Mouse (Mus musculus): ENCODE data around the gene Lrrfip1. TPM values are rescaled to one million over a fixed set of nuclear protein-coding genes. Genes with fewer than 3 reads are reported as not detected.
A peak's percentile ranks its signal among the peaks of the same experiment; 100 is the strongest.

The Lrrfip1 gene
- polyA plus RNA-seq, 1 experiment from 2014 or later, result 58.6 TPM

GRCm38 (mm10) chr1:91090456-91090855, 91.9 kb downstream of the Lrrfip1 start:
- Histone ChIP-seq H3K36me3 (ENCODE audit: control insufficient read depth, insufficient read depth, low read length) (no peaks in the 10 kb centered on the region), H3K9ac (ENCODE audit: low read depth, low read length) (no peak overlapping the region), H3K4me3 (ENCODE audit: low read depth, low read length) (no peak overlapping the region), H3K9me3 (ENCODE audit: control insufficient read depth, low read length) (no peaks in the 10 kb centered on the region), H3K27me3 (replicated peaks; ENCODE audit: control insufficient read depth, insufficient read depth, low read length) (no peaks in the 10 kb centered on the region), H3K4me1 (ENCODE audit: control insufficient read depth, insufficient read depth, low read length) (peaks cover 21% of the 10 kb centered on the region), H3K4me2 (ENCODE audit: low read depth, low read length) (no peak overlapping the region), H3K27ac (replicated peaks; ENCODE audit: low read depth, low read length) (no peak overlapping the region)
- ATAC-seq (ENCODE audit: low read depth) (no peak), DNase-seq (ENCODE audit: low spot score) (no peak)
- 70% methylated on average over 6 of the region's 6 CpGs for WGBS

- Histone ChIP-seq H3K9me3 (ENCODE audit: control insufficient read depth, low read length) (no peaks in the 10 kb centered on the region), H3K4me1 (ENCODE audit: control insufficient read depth, insufficient read depth, low read length) (peaks cover 21% of the 10 kb centered on the region), H3K27me3 (replicated peaks; ENCODE audit: control insufficient read depth, insufficient read depth, low read length) (no peaks in the 10 kb centered on the region), H3K36me3 (ENCODE audit: control insufficient read depth, insufficient read depth, low read length) (no peaks in the 10 kb centered on the region), H3K4me3 (ENCODE audit: low read depth, low read length) (no peak overlapping the region), H3K9ac (ENCODE audit: low read depth, low read length) (no peak overlapping the region), H3K27ac (replicated peaks; ENCODE audit: low read depth, low read length) (no peak overlapping the region), H3K4me2 (ENCODE audit: low read depth, low read length) (no peak overlapping the region)
- ATAC-seq (ENCODE audit: low read depth), result no peak
- WGBS, result 48% methylated on average over 6 of the region's 6 CpGs
- DNase-seq (ENCODE audit: low spot score), result no peak
These were observed 93.9 kb downstream of the Lrrfip1 start for GRCm38 (mm10) chr1:91092451-91092850.

DNA sequence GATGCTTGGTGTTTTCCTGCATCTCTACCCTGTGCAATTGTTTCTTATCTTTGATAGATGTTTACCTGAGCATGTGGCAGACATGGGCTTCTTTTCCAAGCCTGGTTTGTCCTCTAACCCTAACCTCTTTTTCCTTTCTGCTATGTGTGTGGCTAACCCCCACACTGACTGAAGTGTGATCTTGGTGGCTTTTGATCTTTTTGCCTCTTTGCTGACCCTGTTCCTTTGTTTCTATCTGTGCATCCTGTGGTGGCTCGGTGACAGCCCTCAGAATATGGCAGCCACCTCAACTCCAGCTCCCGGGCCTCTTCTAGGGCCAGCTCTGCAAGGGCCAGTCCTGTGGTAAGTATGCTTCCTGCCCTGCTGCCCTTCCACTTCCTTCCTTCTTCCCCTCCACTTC, 94.8 kb downstream of the Lrrfip1 start:
- Histone ChIP-seq H3K9ac (ENCODE audit: low read depth, low read length) (no peak overlapping the region), H3K36me3 (ENCODE audit: control insufficient read depth, insufficient read depth, low read length) (no peaks in the 10 kb centered on the region), H3K4me1 (ENCODE audit: control insufficient read depth, insufficient read depth, low read length) (peaks cover 17% of the 10 kb centered on the region), H3K4me2 (ENCODE audit: low read depth, low read length) (no peak overlapping the region), H3K27ac (replicated peaks; ENCODE audit: low read depth, low read length) (no peak overlapping the region), H3K9me3 (ENCODE audit: control insufficient read depth, low read length) (no peaks in the 10 kb centered on the region), H3K27me3 (replicated peaks; ENCODE audit: control insufficient read depth, insufficient read depth, low read length) (no peaks in the 10 kb centered on the region), H3K4me3 (ENCODE audit: low read depth, low read length) (no peak overlapping the region)
- whole genome bisulfite sequencing, result 70% methylated on average over 2 of the region's 2 CpGs
- DNase-seq (ENCODE audit: low spot score) (no peak), ATAC-seq (ENCODE audit: low read depth) (no peak)

GRCm38 (mm10) chr1:91094001-91094400, 95.5 kb downstream of the Lrrfip1 start:
- WGBS, result 82% methylated on average over 5 of the region's 5 CpGs
- no peak for ATAC-seq (ENCODE audit: low read depth)

GRCm38 (mm10) chr1:91095258-91095657, 96.7 kb downstream of the Lrrfip1 start:
- no peak overlapping the region for H3K4me2 ChIP-seq (ENCODE audit: low read depth, low read length)
- 58% methylated on average over 3 of the region's 3 CpGs for WGBS
- no peak overlapping the region for H3K4me3 ChIP-seq (ENCODE audit: low read depth, low read length)
- no peaks in the 10 kb centered on the region for H3K9me3 ChIP-seq (ENCODE audit: control insufficient read depth, low read length)
- H3K27me3 ChIP-seq (replicated peaks; ENCODE audit: control insufficient read depth, insufficient read depth, low read length), result no peaks in the 10 kb centered on the region
- H3K27ac ChIP-seq (replicated peaks; ENCODE audit: low read depth, low read length), result peak overlapping the region; percentile 31; the same call in 1 of the 2 replicates
- H3K36me3 ChIP-seq (ENCODE audit: control insufficient read depth, insufficient read depth, low read length), result no peaks in the 10 kb centered on the region
- peak; percentile 57 for DNase-seq (ENCODE audit: low spot score)
- H3K9ac ChIP-seq (ENCODE audit: low read depth, low read length), result no peak overlapping the region
- H3K4me1 ChIP-seq (ENCODE audit: control insufficient read depth, insufficient read depth, low read length), result peaks cover 14% of the 10 kb centered on the region
- ATAC-seq (ENCODE audit: low read depth), result no peak

More at GRCm38 (mm10) chr1:91094001-91094400, 95.5 kb downstream of the Lrrfip1 start:
- H3K4me1 ChIP-seq (ENCODE audit: control insufficient read depth, insufficient read depth, low read length), result peaks cover 14% of the 10 kb centered on the region
- H3K27me3 ChIP-seq (replicated peaks; ENCODE audit: control insufficient read depth, insufficient read depth, low read length), result no peaks in the 10 kb centered on the region
- H3K36me3 ChIP-seq (ENCODE audit: control insufficient read depth, insufficient read depth, low read length), result no peaks in the 10 kb centered on the region
- no peak overlapping the region for H3K4me2 ChIP-seq (ENCODE audit: low read depth, low read length)
- DNase-seq (ENCODE audit: low spot score), result no peak
- H3K9me3 ChIP-seq (ENCODE audit: control insufficient read depth, low read length), result no peaks in the 10 kb centered on the region
- no peak overlapping the region for H3K4me3 ChIP-seq (ENCODE audit: low read depth, low read length)
- no peak overlapping the region for H3K9ac ChIP-seq (ENCODE audit: low read depth, low read length)
- H3K27ac ChIP-seq (replicated peaks; ENCODE audit: low read depth, low read length), result no peak overlapping the region

DNA sequence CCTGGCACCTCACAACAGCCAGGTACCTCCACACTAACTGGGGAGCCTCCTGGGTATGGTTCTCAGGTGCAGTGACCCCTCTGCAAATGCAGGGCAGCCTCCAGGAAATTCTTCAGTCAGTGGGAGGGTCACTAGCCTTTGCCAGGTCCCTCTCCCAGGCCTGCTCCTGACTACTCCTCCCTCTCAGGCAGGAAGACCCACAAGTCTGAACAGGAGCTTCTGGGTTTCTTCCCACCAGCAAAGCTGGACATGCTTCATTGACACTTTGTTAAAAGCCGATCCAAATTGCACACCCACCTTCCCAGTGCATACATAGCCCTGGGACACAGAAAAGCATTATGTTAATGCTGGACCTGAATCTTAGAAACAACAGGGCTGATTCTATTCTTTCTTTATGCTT, 97.3 kb downstream of the Lrrfip1 start:
- H3K27me3 ChIP-seq (replicated peaks; ENCODE audit: control insufficient read depth, insufficient read depth, low read length), result no peaks in the 10 kb centered on the region
- H3K4me1 ChIP-seq (ENCODE audit: control insufficient read depth, insufficient read depth, low read length), result peaks cover 14% of the 10 kb centered on the region
- no peak for ATAC-seq (ENCODE audit: low read depth)
- peaks cover 4% of the 10 kb centered on the region; the same call in 1 of the 2 replicates for H3K36me3 ChIP-seq (ENCODE audit: control insufficient read depth, insufficient read depth, low read length)
- H3K9ac ChIP-seq (ENCODE audit: low read depth, low read length), result no peak overlapping the region
- no peak overlapping the region for H3K4me2 ChIP-seq (ENCODE audit: low read depth, low read length)
- DNase-seq (ENCODE audit: low spot score), result peak; percentile 18
- H3K27ac ChIP-seq (replicated peaks; ENCODE audit: low read depth, low read length), result peak overlapping the region; percentile 31
- H3K9me3 ChIP-seq (ENCODE audit: control insufficient read depth, low read length), result no peaks in the 10 kb centered on the region
- no peak overlapping the region for H3K4me3 ChIP-seq (ENCODE audit: low read depth, low read length)
- WGBS, result 21% methylated on average over 1 of the region's 1 CpGs

DNA sequence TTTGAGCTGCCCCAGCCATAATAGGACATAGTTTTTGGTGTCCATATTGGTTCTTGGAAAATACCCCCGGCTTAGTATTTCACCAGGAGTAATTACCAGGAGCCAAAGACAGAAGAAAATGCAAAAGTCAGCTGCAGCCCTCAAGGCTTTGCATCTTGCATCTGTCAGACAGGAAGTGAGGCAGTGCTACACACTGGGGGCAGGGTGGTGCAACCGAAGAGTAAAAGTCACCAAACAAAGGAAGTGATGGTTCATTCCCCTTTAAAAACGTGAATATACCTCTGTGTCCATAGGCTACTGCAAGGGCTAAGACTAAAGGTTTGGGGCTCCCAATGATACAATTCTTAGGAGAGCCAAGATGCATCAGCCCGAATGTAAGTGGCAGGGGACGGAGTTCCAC, 98.0 kb downstream of the Lrrfip1 start:
- no peak for ATAC-seq (ENCODE audit: low read depth)

GRCm38 (mm10) chr1:91097283-91097834, 98.8 kb downstream of the Lrrfip1 start:
- no peaks in the 10 kb centered on the region for H3K27me3 ChIP-seq (replicated peaks; ENCODE audit: control insufficient read depth, insufficient read depth, low read length)
- peaks cover 7% of the 10 kb centered on the region; the same call in 1 of the 2 replicates for H3K36me3 ChIP-seq (ENCODE audit: control insufficient read depth, insufficient read depth, low read length)
- no peak overlapping the region for H3K4me3 ChIP-seq (ENCODE audit: low read depth, low read length)
- H3K9me3 ChIP-seq (ENCODE audit: control insufficient read depth, low read length), result no peaks in the 10 kb centered on the region
- H3K27ac ChIP-seq (replicated peaks; ENCODE audit: low read depth, low read length), result no peak overlapping the region
- no peak overlapping the region for H3K4me2 ChIP-seq (ENCODE audit: low read depth, low read length)
- no peak overlapping the region for H3K9ac ChIP-seq (ENCODE audit: low read depth, low read length)
- H3K4me1 ChIP-seq (ENCODE audit: control insufficient read depth, insufficient read depth, low read length), result peaks cover 14% of the 10 kb centered on the region
- 92% methylated on average over 11 of the region's 11 CpGs for WGBS
- DNase-seq (ENCODE audit: low spot score) (no peak), ATAC-seq (ENCODE audit: low read depth) (no peak)

More for the DNA sequence above, 98.0 kb downstream of the Lrrfip1 start:
- Histone ChIP-seq H3K9me3 (ENCODE audit: control insufficient read depth, low read length) (no peaks in the 10 kb centered on the region), H3K4me1 (ENCODE audit: control insufficient read depth, insufficient read depth, low read length) (peaks cover 14% of the 10 kb centered on the region), H3K36me3 (ENCODE audit: control insufficient read depth, insufficient read depth, low read length) (peaks cover 7% of the 10 kb centered on the region; the same call in 1 of the 2 replicates), H3K27me3 (replicated peaks; ENCODE audit: control insufficient read depth, insufficient read depth, low read length) (no peaks in the 10 kb centered on the region), H3K27ac (replicated peaks; ENCODE audit: low read depth, low read length) (no peak overlapping the region), H3K4me2 (ENCODE audit: low read depth, low read length) (no peak overlapping the region), H3K9ac (ENCODE audit: low read depth, low read length) (no peak overlapping the region), H3K4me3 (ENCODE audit: low read depth, low read length) (no peak overlapping the region)
- no peak for DNase-seq (ENCODE audit: low spot score)
- 58% methylated on average over 5 of the region's 5 CpGs for WGBS

DNA sequence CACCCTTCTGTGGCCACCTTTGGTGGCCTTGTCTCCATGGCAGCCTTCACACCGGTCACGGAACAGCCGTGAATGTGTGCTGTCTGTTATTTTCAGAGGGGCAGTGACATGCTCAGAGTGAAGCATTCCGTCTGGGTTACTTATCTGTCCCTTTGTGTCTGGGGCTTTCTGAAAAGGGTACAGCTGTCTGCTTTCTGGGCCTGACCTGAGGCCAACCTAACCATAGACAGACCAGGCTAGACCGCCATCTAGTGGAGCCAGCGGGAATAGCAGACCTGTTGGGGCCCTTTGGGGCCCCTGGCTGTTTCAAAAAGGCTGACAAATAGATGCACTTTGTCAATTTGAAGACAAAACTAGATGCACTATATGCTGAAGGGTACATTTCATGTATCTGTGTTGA, 100.3 kb downstream of the Lrrfip1 start:
- no peak overlapping the region for H3K9ac ChIP-seq (ENCODE audit: low read depth, low read length)
- WGBS, result 22% methylated on average over 6 of the region's 6 CpGs
- no peak overlapping the region for H3K4me2 ChIP-seq (ENCODE audit: low read depth, low read length)
- no peaks in the 10 kb centered on the region for H3K27me3 ChIP-seq (replicated peaks; ENCODE audit: control insufficient read depth, insufficient read depth, low read length)
- DNase-seq (ENCODE audit: low spot score), result peak; percentile 76
- H3K4me3 ChIP-seq (ENCODE audit: low read depth, low read length), result no peak overlapping the region
- H3K9me3 ChIP-seq (ENCODE audit: control insufficient read depth, low read length), result no peaks in the 10 kb centered on the region
- H3K4me1 ChIP-seq (ENCODE audit: control insufficient read depth, insufficient read depth, low read length), result peaks cover 14% of the 10 kb centered on the region
- peaks cover 11% of the 10 kb centered on the region; the same call in 1 of the 2 replicates for H3K36me3 ChIP-seq (ENCODE audit: control insufficient read depth, insufficient read depth, low read length)
- no peak overlapping the region for H3K27ac ChIP-seq (replicated peaks; ENCODE audit: low read depth, low read length)
- ATAC-seq (ENCODE audit: low read depth), result peak; percentile 81
